Mouse (Mus musculus): ENCODE measurements around the gene Clic6. TPM values are rescaled to one million over a fixed set of nuclear protein-coding genes. Genes with fewer than 3 reads are reported as not detected.

The Clic6 gene
- polyA plus RNA-seq, 1 experiment from 2014 or later, result 1.4 TPM

DNA sequence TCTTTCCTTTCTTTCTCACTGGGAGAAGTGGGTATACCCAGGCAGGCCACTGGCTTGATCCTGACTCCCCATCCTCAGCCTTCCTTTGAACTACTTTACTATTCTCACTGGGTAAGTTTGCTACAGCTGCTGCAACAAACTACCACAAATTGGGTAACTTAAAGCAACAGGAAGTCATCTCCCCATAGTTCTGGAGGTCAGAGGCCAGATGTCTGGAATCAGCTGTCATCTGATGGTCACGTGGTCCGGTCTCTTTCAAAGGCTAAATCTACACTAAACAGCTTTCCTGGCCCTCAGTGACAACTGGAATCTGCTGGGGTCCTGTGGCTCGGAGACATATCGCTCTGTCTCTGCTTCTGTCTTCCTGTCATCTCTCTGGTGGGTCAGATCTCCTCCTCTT, 87.7 kb downstream of the Clic6 start:
- H3K9ac ChIP-seq, result no peak overlapping the region
- no peaks in the 10 kb centered on the region for H3K9me3 ChIP-seq
- H3K4me2 ChIP-seq, result no peak overlapping the region
- H3K27me3 ChIP-seq, result no peaks in the 10 kb centered on the region
- H3K4me1 ChIP-seq, result peaks cover under 1% of the 10 kb centered on the region; the same call in 1 of the 2 replicates
- no peak for ATAC-seq (ENCODE audit: insufficient number of reproducible peaks, low FRiP score, low TSS enrichment, low read depth)
- H3K36me3 ChIP-seq, result no peaks in the 10 kb centered on the region
- no peak overlapping the region for H3K27ac ChIP-seq
- WGBS, result 60% methylated on average over 4 of the region's 4 CpGs
- no peak overlapping the region for H3K4me3 ChIP-seq

DNA sequence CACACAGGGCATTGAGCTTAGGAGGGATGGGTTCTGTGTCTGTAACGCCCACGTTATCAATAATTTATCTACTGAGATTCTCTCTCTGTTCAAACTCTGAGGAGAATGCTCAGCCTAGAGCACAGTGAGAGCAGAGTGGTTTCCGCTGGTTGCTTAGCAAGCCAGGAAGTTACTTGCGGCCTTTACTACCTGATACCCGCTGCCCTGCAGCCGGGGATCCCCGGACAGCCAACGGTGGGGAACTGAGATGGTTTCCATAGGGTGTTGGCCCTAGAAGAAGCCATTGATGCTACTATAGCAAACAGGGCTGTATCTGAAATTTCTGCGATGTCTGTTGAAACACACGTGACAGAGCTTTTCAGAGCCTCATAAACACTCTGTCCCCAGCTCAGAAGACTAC, 90.3 kb downstream of the Clic6 start:
- Histone ChIP-seq H3K9ac (no peak overlapping the region), H3K27me3 (0 out of 2 replicates have a peak, but pooled peaks cover 4% of the 10 kb centered on the region), H3K4me1 (no peaks in the 10 kb centered on the region), H3K27ac (no peak overlapping the region), H3K4me2 (no peak overlapping the region), H3K9me3 (no peaks in the 10 kb centered on the region), H3K4me3 (no peak overlapping the region), H3K36me3 (no peaks in the 10 kb centered on the region)
- no peak for ATAC-seq (ENCODE audit: insufficient number of reproducible peaks, low FRiP score, low TSS enrichment, low read depth)
- WGBS, result 75% methylated on average over 10 of the region's 10 CpGs

DNA sequence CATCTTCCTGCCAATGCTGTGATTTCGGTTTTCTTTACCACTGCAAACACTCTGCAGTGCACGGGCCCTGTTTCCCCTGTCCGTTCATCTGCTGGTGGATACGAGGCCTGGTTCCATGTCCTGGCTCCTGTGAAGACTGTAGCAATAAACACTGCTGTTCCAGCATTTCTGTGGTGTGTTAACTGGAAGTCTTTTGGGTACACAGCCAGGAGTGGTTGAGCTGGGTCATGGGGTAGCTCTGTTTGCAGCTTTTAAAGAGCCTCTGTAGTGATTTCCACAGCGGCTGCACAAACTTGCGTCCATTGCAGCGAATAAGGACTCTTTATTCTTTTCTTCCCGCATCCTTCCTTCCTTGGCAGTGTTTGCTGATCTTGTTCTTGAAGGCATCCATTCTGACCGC, 91.8 kb downstream of the Clic6 start:
- H3K27ac ChIP-seq, result no peak overlapping the region

DNA sequence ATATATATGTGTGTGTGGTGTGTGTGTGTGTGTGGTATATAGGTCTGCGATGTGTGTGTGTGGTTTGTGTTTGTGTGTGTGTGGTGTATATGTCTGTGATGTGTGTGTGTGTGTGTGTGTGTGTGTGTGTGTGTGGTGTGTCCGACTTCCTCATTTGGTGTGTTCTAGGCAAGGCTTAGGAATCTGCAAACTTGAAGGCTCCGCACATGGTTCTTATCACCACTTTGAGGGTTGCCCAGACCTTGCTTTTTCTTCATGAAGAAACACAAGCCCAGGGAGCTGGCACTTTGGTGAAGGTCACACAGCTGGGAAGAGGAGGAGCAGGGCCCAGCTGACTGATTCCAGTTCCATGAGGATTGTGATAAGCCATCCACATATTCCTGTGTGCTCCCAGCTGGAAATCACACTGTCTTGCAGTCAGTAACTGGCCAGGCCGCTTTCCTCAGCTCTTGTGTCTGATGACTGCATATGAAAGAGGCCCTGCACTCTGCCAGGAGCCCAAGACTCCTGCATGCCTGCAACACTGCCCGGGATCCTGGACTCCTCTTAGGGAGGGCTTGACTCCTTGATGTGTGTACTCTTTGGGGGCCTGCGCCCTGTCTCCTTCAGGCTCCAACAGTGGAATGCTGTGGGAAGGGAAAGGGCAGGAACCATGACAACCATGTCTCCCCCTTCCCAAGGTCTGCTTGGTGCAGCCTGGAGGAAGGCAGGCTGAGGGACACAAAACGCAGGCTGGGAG, 93.5 kb downstream of the Clic6 start:
- H3K36me3 ChIP-seq, result no peaks in the 10 kb centered on the region
- 0 out of 2 replicates have a peak, but pooled peaks cover 4% of the 10 kb centered on the region for H3K27me3 ChIP-seq
- H3K4me2 ChIP-seq, result no peak overlapping the region
- WGBS, result 73% methylated on average over 7 of the region's 7 CpGs
- ATAC-seq (ENCODE audit: insufficient number of reproducible peaks, low FRiP score, low TSS enrichment, low read depth), result no peak
- no peaks in the 10 kb centered on the region for H3K9me3 ChIP-seq
- peaks cover 11% of the 10 kb centered on the region for H3K4me1 ChIP-seq
- no peak overlapping the region for H3K4me3 ChIP-seq
- H3K27ac ChIP-seq, result no peak overlapping the region; the same call in 1 of the 2 replicates
- no peak overlapping the region for H3K9ac ChIP-seq

More for the DNA sequence above, 91.8 kb downstream of the Clic6 start:
- Histone ChIP-seq H3K36me3 (no peaks in the 10 kb centered on the region), H3K4me2 (no peak overlapping the region), H3K4me3 (no peak overlapping the region), H3K9me3 (no peaks in the 10 kb centered on the region), H3K9ac (no peak overlapping the region), H3K27me3 (0 out of 2 replicates have a peak, but pooled peaks cover 4% of the 10 kb centered on the region), H3K4me1 (peaks cover 11% of the 10 kb centered on the region)
- WGBS, result 61% methylated on average over 9 of the region's 9 CpGs
- no peak for ATAC-seq (ENCODE audit: insufficient number of reproducible peaks, low FRiP score, low TSS enrichment, low read depth)

DNA sequence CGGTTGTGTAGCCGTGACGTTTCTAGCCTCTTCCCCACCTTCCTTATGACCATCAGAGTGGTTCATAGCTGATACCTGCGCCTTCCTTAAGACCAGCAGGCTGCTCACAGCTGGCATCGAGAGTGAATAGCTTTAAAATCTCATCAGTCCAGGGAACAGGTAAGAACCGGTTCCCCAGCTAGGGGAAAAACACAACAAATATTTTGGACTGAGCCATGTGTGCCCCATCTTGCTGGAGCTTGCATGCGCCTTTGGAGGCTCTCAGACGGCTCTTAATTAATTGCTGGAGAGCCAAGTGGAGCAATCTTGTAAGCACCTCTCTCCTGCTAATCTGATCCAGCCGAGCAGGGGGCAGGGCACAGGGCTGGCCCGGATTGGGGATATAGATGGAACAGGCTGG, 95.4 kb downstream of the Clic6 start:
- Histone ChIP-seq H3K9ac (no peak overlapping the region), H3K4me2 (no peak overlapping the region), H3K4me3 (no peak overlapping the region), H3K9me3 (no peaks in the 10 kb centered on the region), H3K36me3 (no peaks in the 10 kb centered on the region), H3K27me3 (0 out of 2 replicates have a peak, but pooled peaks cover 4% of the 10 kb centered on the region), H3K4me1 (peaks cover 11% of the 10 kb centered on the region), H3K27ac (no peak overlapping the region)
- no peak for ATAC-seq (ENCODE audit: insufficient number of reproducible peaks, low FRiP score, low TSS enrichment, low read depth)
- WGBS, result 57% methylated on average over 10 of the region's 10 CpGs

DNA sequence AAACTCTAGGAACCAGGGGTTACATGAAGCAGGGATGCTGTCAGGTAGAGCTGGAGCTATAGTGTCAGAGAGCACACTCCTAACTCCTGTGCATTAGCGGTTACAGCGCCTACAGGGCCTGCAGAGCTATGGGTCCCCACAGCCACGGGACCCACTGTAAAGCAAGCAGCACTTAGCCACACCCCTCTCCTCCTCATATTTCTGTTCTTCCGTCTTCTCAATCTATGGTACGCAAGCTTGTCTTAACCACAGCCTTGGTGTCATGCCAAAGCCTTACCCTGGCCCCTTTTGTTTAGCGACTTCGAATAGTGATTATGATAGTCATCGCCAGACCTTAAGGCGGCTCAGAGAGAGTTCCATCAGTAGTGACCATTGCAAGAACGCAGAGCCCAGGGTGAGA, 96.2 kb downstream of the Clic6 start:
- WGBS, result 50% methylated on average over 10 of the region's 10 CpGs
- no peaks in the 10 kb centered on the region for H3K9me3 ChIP-seq
- no peak for ATAC-seq (ENCODE audit: insufficient number of reproducible peaks, low FRiP score, low TSS enrichment, low read depth)
- H3K4me2 ChIP-seq, result 0 out of 2 replicates have a peak overlapping the region, but pooled peaks have one; percentile 14
- H3K4me1 ChIP-seq, result peaks cover 11% of the 10 kb centered on the region
- H3K27ac ChIP-seq, result no peak overlapping the region
- H3K36me3 ChIP-seq, result no peaks in the 10 kb centered on the region
- H3K9ac ChIP-seq, result no peak overlapping the region
- H3K27me3 ChIP-seq, result 0 out of 2 replicates have a peak, but pooled peaks cover 4% of the 10 kb centered on the region
- H3K4me3 ChIP-seq, result no peak overlapping the region

GRCm38 (mm10) chr16:92587836-92588235, 102.3 kb downstream of the Clic6 start:
- H3K9me3 ChIP-seq, result no peaks in the 10 kb centered on the region
- H3K4me1 ChIP-seq, result peaks cover 8% of the 10 kb centered on the region
- 87% methylated on average over 4 of the region's 4 CpGs for WGBS
- no peak for ATAC-seq (ENCODE audit: insufficient number of reproducible peaks, low FRiP score, low TSS enrichment, low read depth)
- no peak overlapping the region for H3K9ac ChIP-seq
- no peak overlapping the region for H3K4me3 ChIP-seq
- H3K27me3 ChIP-seq, result no peaks in the 10 kb centered on the region
- no peak overlapping the region for H3K4me2 ChIP-seq
- no peaks in the 10 kb centered on the region for H3K36me3 ChIP-seq
- H3K27ac ChIP-seq, result no peak overlapping the region

Other genes with a start within 250 kb of the Clic6 start
- 0.18 TPM in 1 of 2 replicates, not detected in the other for gene Kcne2, start 193.3 kb upstream of the Clic6 start, polyA plus RNA-seq (2015; fragmentation: Nextera tagmentation; extraction: Ambion mirVana)
- gene Smim11, start 184.4 kb upstream of the Clic6 start, polyA plus RNA-seq (2015; fragmentation: Nextera tagmentation; extraction: Ambion mirVana), result 129 and 138 TPM in 2 replicates
- not detected in 2 replicates for gene Fam243, start 164.3 kb upstream of the Clic6 start, polyA plus RNA-seq (2015; fragmentation: Nextera tagmentation; extraction: Ambion mirVana)
- gene Kcne1, start 126.3 kb upstream of the Clic6 start, polyA plus RNA-seq (2015; fragmentation: Nextera tagmentation; extraction: Ambion mirVana), result 0.36 and 0.42 TPM in 2 replicates
- 39.9 and 41.2 TPM in 2 replicates for gene Rcan1, start 14.9 kb upstream of the Clic6 start, polyA plus RNA-seq (2015; fragmentation: Nextera tagmentation; extraction: Ambion mirVana)